Mouse (Mus musculus) heart, postnatal 25 days (tissue): ENCODE results near the gene Itih5. TPM values are rescaled to one million over a fixed set of nuclear protein-coding genes. Genes with fewer than 3 reads are reported as not detected.

Experiments
- DNase-seq: peaks from one replicate; pipeline ENCODE4 v3.0.0; 2022; ENCODE audit warnings: low spot score
- intact Hi-C: fragments of 180-260 bp; cut with DNase I; formaldehyde crosslinking; loops from one replicate; pipeline ENCODE4 v1.15.1; 2025
- total RNA-seq, 2 experiments: library from RNA; stranded (reverse); gene quantifications; 2 replicates each; pipeline ENCODE4 v1.2.3; 2021

Gene Itih5
- total RNA-seq, 2 experiments from 2014 or later, result 7.1 to 8.2 TPM

- DNase-seq, result no peak
- intact Hi-C loops, result no loop called here
These were observed 103.6 kb downstream of the Itih5 start for GRCm38 (mm10) chr2:10256949-10257348.

DNA sequence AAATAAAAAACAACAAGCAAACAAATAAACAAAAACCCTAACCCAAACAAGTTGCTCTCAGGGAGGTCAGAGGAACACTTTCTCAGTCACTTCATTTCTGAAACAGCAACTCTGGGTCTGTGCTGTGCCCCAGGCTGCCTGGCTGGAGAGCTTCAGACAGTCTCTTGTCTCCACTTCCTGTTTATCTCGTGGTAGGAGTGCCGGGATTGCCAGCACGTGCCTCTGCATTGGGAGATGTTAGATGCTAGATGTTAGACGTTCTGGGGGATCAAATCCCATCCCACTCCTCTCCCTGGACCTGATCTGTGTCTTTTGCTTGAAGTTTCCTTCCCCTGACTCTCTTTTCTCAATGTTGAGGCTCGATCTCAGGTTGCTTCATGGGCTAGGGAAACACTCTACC, 104.9 kb downstream of the Itih5 start:
- intact Hi-C loops, result no loop called here
- no peak for DNase-seq

DNA sequence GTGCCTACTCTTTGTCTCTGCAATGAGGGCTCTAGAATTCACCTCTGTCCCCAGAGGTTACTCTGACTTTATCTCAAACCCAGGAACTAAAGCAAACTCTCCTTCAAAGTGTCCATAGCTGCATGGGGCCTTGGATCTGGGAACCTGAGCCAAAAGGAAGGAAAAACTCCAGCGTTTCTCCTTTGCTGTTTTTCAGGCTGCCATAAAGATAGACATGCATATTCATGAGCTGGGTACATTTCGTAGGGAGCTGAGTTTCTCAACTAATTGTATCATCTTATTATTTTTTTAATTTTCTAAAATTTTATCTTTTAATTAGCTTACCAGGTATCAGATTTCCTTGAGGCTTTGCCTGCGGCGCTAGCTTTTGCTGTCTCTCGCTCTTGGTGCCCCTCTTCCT, 106.7 kb downstream of the Itih5 start:
- no peak for DNase-seq
- intact Hi-C loops, result no loop called here

DNA sequence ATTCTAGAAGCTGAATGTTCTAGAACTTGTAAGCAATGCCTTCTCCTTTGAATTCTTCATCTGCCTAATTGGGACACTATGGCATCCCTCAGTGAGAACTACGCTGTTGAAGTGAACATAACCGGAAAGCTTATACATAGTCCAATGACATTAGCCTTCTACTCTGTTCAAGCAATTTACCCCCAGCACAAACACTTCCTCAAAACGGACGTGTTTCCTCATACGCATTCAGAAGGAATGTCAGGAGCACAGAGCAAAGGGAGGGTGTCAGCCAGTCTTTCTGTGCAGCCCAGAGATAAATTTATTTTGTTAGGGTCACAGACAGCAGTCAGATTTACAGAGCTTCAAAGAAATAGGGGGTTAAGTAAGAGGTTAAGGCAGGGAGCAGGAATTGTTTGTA, 108.0 kb downstream of the Itih5 start:
- no peak for DNase-seq
- intact Hi-C loops, result no loop called here

DNA sequence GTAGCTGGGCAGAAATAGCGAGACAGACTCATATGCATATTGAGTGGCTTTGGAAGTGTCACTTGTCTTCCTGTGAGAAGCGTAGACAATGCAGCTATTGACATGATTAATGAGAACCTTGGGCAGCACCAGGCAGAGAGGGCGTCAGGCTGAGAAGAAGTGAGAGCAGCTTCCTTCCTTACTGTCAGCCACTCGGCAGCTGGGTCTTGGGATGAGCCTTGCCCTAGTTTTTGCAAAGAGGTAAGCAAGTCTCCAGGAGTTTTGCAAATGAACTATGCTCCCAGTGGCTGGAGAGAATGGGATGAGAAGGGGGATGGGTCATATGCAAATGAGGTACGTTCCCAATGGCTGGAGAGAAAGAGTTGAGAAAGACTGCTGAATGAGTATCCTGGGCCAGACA, 109.4 kb downstream of the Itih5 start:
- intact Hi-C loops, result no loop called here
- no peak for DNase-seq

DNA sequence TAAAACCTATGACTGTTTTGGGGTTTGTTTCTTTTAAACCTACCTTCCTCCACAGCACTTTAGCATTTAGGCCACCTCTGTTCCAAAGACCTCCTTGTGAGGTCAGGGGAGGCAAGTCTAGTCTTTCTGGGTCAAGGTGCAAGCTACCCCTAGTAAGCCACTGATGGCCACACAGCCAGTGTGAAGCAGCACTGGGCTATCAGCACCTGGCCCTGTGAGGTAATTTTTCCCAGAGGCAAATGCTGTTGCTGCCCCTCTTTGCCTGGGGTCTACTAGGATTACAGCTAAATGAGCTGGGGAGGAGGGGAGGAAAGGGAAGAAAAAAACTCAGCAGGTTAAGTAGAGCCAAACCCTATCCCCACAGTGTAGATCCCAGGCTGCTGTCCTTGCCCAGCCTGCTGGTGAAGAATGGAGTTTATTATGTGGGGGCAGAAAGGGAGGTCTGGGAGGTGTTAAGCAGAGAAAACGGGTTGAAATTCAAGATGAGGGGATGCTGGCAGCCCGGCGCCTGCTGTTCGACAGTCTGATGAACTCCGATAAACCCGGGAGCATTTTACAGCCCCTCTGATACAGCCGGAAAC, 110.6 kb downstream of the Itih5 start:
- DNase-seq, result no peak
- intact Hi-C loops, result no loop called here

- intact Hi-C loops, result no loop called here
- DNase-seq, result no peak
These were observed 112.5 kb downstream of the Itih5 start for GRCm38 (mm10) chr2:10265881-10266280.

DNA sequence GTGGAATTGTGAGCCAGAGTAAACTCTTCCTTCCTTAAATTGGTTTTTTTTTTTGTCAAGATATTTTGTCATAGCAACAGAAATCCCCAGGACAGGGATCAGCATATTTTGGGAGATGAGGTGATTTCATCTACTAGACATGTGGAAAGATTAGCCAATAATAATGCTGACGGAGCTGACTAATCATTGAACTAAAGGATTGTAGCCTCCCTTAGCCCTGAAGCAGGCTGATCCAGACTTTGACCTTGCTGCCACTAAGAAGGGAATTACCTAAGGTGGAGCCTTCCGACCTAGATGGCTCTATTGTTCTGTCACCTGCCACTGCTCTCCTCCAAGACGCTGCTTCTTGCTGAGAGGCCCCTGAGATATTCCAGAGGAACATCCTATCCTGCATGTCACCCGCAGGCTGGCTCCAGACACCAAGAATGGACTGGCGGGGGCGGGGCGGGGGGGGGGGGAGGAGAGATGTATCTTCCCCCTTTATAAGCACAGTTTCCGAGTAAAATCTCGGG, 119.3 kb downstream of the Itih5 start:
- intact Hi-C loops, result no loop called here

DNA sequence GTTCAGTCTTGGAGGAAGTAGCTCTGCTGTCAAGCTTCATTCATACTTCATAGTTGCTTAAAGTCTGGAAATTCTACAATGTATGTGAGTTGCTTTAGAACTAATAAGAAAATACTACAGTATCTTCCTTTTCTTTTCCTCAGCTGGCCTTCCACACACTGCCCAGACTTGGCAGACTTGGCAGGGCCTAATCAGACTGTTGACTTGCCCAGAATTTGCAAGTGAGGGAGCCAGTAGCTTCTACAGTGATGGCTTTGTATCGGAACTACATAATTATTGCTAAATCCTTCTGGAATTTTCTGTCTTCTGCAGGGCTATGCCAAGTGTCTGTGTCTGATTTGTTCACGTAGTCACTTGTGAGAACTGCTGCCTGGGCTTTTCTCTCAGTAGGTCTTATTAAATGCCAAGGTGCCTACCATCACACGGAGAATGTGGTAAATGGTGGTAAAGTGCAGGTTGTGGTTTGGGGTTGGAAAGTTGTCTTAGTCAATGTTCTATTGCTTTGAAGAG, 120.2 kb downstream of the Itih5 start:
- intact Hi-C loops, result no loop called here
- DNase-seq, result no peak

More for the DNA sequence above, 119.3 kb downstream of the Itih5 start:
- DNase-seq, result no peak

GRCm38 (mm10) chr2:10276194-10276593, 122.8 kb downstream of the Itih5 start:
- DNase-seq, result peak; percentile 52
- intact Hi-C loops, result no loop called here

GRCm38 (mm10) chr2:10283686-10284085, 130.3 kb downstream of the Itih5 start:
- no peak for DNase-seq
- intact Hi-C loops, result no loop called here

GRCm38 (mm10) chr2:10284636-10285270, 131.4 kb downstream of the Itih5 start:
- intact Hi-C loops, result loop anchor here (5.0 kb wide), 1 partner anchor 1607 kb away; no protein-coding TSS in a partner anchor
- no peak for DNase-seq

- intact Hi-C loops, result loop anchor here (5.0 kb wide), 1 partner anchor 1609 kb away; no protein-coding TSS in a partner anchor
- DNase-seq, result no peak
These were observed 132.6 kb downstream of the Itih5 start for GRCm38 (mm10) chr2:10285975-10286374.

DNA sequence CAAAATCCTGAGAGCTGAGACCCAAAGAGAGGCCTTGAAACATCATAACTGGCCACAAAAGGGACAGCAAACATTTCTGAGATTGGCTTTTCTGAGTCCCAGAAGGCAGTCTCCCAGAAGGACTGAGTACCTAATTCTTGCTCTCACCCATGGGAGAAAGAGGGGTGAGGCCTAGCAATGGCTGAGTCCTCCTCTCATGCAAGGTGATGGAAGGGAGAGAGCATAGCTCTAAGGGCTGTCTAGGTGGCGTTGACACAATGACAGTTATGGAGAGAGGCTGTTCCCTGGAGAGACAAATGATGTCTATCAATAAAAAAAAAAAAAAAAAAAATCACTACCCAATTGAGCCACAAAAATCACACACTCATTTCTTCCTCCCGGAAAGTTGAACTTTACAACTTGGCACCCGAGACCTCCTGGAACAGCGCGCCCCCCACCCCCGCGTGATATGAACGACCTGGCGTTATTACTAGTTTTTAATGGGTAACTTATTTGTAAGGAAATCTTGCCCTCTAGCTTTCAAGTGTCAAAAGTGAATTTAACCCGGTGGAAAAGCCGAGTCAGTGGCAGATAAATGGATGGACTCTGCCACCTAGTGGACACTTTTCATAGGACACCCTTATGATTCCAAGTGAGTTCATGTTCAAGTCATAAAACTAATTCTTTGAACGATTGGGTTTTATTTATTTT, 134.9 kb downstream of the Itih5 start:
- DNase-seq, result no peak
- intact Hi-C loops, result loop anchor here (1.0 to 5.0 kb wide), 3 partner anchors 146 to 1611 kb away; no protein-coding TSS in a partner anchor

DNA sequence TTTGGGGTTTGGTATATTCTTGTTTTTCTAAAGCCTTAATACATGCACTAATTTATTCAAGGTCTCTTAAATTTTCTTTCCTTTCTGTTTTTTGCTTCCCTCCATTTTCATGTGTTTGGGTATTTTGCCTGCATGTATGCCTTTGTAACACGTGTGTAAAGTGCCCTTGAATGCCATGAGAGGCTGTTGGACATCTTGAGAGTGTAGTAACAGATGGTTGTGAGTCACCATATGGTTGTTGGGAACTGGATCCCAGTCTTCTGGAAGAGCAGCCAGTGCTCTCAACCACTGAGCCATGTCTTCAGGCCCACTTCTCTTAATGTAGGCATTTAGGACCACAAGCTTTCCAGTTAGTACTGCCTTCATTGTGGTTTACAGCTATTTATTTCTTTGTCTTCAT, 135.5 kb downstream of the Itih5 start:
- DNase-seq, result no peak
- intact Hi-C loops, result loop anchor here (1.0 to 5.0 kb wide), 3 partner anchors 147 to 1612 kb away; no protein-coding TSS in a partner anchor

DNA sequence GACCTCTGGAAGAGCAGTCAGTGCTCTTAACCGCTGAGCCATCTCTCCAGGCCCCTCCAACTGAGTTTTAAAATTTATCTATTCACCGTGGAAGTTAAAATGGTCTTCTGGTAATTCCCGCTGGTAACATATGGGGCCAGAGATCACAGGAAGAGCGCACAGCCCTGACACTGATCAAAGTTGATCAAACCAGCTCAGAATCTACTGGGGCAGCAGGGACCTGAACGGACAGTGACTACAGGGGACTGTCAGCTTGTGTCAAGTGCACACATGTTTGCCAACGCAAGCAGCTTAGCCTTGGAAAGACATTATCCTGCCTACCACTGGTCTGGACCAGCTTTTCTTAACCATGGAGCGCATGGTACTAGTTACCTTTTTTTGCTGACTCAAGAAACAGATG, 136.7 kb downstream of the Itih5 start:
- no peak for DNase-seq
- intact Hi-C loops, result no loop called here

DNA sequence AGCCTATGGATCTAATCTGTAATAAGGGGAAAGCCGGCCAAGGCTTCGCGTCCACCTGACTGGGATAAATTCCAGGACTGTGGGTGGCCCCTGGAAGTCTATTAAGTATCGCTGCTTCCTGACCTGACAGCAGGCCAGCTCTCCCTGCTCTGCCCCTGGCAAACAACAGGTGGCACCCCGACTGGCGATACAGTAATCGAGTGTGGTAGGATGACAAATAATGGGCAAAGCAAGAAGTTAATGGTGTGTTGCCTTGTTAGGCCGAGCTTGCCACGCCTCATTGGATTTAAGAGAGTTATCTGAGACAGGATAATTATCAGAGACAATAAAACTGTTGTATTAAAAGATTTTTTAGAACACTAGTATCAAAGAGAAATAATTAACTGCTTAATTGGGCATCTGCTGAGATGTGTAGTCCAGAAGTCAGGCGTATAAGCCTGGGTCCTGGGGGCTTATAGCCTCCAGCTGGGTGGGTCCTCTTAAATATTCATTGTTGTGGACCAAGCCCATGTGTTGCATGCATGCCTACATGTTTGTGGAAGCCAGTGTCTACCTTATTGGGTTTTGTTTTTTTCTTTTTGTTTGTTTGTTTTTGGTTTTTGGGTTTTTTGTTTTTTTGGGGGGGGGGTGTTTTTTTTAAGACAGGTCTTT, 140.3 kb downstream of the Itih5 start:
- intact Hi-C loops, result no loop called here

GRCm38 (mm10) chr2:10295908-10296307, 142.5 kb downstream of the Itih5 start:
- intact Hi-C loops, result no loop called here
- DNase-seq, result no peak

More for the DNA sequence above, 140.3 kb downstream of the Itih5 start:
- no peak for DNase-seq

GRCm38 (mm10) chr2:10300244-10300643, 146.9 kb downstream of the Itih5 start:
- intact Hi-C loops, result no loop called here

GRCm38 (mm10) chr2:10300771-10301170, 147.4 kb downstream of the Itih5 start:
- intact Hi-C loops, result no loop called here
- DNase-seq, result no peak

More at GRCm38 (mm10) chr2:10300244-10300643, 146.9 kb downstream of the Itih5 start:
- DNase-seq, result no peak
